Mouse (Mus musculus) bone marrow macrophage, adult 2 months (primary cell): ENCODE results near the gene Cd164l2.

Experiments used
- CTCF ChIP-seq: IDR thresholded peaks from 2 replicates; pipeline ENCODE4 v1.5.1; 2012; ENCODE audit warnings: low read depth, mild to moderate bottlenecking, low read length, moderate library complexity
- POLR2A ChIP-seq: IDR thresholded peaks from 2 replicates; pipeline ENCODE4 v1.6.1; 2012; ENCODE audit warnings: mild to moderate bottlenecking, low read depth, low read length, borderline replicate concordance

DNA sequence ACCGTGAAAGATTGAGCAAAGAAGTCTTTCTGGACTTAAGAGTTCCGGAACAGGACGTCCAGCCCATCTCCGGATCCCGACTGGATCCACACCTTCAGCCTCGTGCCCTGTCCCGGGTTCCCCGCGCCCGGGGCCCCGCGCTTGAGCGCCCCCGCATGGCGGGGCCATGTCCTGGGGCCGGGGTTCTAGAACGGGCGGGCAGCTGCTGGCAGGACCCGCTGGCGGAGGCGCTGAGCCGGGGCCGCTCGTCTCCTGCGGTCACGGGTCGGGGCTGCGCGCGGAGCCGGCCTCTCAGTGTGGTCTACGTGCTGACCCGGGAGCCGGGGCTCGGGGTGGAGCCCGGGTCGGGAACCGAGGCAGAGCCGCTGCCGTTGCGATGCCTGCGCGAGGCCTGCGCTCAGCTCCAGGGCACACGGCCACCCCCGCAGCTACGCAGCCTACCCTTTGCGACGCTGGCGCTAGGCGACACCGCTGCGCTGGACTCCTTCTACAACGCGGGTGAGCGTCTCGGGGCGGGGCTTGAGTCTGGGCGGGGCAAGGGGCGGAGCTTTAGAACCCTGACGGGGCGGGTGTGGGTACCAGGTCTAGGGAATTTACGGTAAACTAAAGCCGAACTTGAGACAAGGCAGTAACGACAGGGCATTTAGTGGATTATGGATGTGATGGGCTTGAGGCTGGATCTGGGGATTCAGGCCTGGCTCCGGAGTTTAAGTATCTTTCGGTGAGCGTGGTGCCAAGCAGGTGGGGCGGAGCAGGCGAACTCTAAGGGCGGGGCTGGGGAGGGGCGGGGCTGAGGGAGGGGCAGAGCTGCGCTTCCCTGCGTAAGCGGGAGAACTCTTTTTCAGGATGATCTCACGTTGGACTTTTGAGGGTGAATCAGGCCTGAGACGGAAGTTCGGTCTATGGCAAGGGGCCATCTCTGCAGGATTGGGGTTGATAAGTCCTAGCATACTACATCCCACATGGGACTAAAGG lies 29.3 kb downstream of the Cd164l2 start:
- TF ChIP-seq CTCF: peak; percentile 34
- TF ChIP-seq POLR2A: no peak
